In genomic region chr7:97579067-97579975, GRCm38 (mm10) we compare ENCODE assay signal across 8 mouse cellular contexts. TPM values are rescaled to one million over a fixed set of nuclear protein-coding genes. Genes with fewer than 3 reads are reported as not detected.
DNase-seq lines count a peak whose midpoint lies in the region; ATAC-seq lines count a peak whose summit lies in the region.

Aamdc (minus strand) TSS chr7:97579497.
Rsf1 (plus strand) TSS chr7:97579889.

- peak; percentile 97 for DNase-seq in adipocyte (ENCODE audit: low spot score)
- DNase-seq in embryo, embryonic 10 days (ENCODE audit: low spot score) = peak; percentile 92
- DNase-seq in gastrocnemius, postnatal 10 days = peak; percentile 95
- DNase-seq in induced T-regulatory cell, adult 2 months (ENCODE audit: low read depth) = peak; percentile 97
- DNase-seq in left cerebral cortex, adult 9 months (ENCODE audit: low spot score in 2 of 2) = peak; percentile 93 to 94
- peak; percentile 94 for DNase-seq in right cerebral cortex, postnatal 14 days
- peak; percentile 85 to 91 for DNase-seq in urinary bladder, postnatal 36 days (ENCODE audit: low spot score in 2 of 2)

- peak; percentile 81 for ATAC-seq in megakaryocyte progenitor cell, adult 5-6 weeks (replicated peaks; ENCODE audit: poor library complexity)

RNA-seq across cellular contexts. Expression of gene Aamdc, which starts in this region (rescaled TPM):
- total RNA-seq in gastrocnemius, postnatal 10 days (2021) = 100 to 1,000 TPM; 131 to 137 TPM
- 15.6 and 21.5 TPM in 2 replicates for total RNA-seq in megakaryocyte progenitor cell, adult 5-6 weeks (2015)
- total RNA-seq in megakaryocyte progenitor cell, adult 5-6 weeks (2017) = 34.6 and 36.9 TPM in 2 replicates

RNA-seq across cellular contexts. Expression of gene Rsf1, which starts in this region (rescaled TPM):
- 10 to 100 TPM; 15.5 to 20.5 TPM for total RNA-seq in gastrocnemius, postnatal 10 days (2021)
- 23.8 and 24.4 TPM in 2 replicates for total RNA-seq in megakaryocyte progenitor cell, adult 5-6 weeks (2015)
- 25.5 and 42.5 TPM in 2 replicates for total RNA-seq in megakaryocyte progenitor cell, adult 5-6 weeks (2017)

Comparison
In these comparisons a context has a peak if more than half of its experiments do, and no peak if none do; other contexts are left out.
1. Peak in every context shown above with its lines: DNase-seq and ATAC-seq.